Mouse (Mus musculus): ENCODE results near the gene Igsf1. TPM values are rescaled to one million over a fixed set of nuclear protein-coding genes. Genes with fewer than 3 reads are reported as not detected.

Igsf1 gene
- not detected for total RNA-seq (2023)

GRCm38 (mm10) chrX:49797213-49798019, at the start of gene Igsf1:
Igsf1 (minus strand) TSS chrX:49797749.

GRCm38 (mm10) chrX:49734959-49735358, 62.6 kb downstream of the Igsf1 start, which contains the start of gene Olfr1321:
Olfr1321 (minus strand) TSS chrX:49735059.

Other genes with a start within 250 kb of the Igsf1 start
- not detected for gene Olfr1320, start 125.4 kb downstream of the Igsf1 start, total RNA-seq (2023)
- not detected for gene Olfr1321, start 62.7 kb downstream of the Igsf1 start, total RNA-seq (2023)
- gene Olfr1322, start 93.7 kb upstream of the Igsf1 start, total RNA-seq (2023), result not detected
- not detected for gene Olfr1323, start 221.6 kb upstream of the Igsf1 start, total RNA-seq (2023)